Mouse (Mus musculus): ENCODE measurements around the gene Spta1. TPM values are rescaled to one million over a fixed set of nuclear protein-coding genes. Genes with fewer than 3 reads are reported as not detected.

The Spta1 gene
- 10 to 100 TPM in 1 of 2 experiments, 1 to 10 TPM in 1; 9.2 to 12.0 TPM for total RNA-seq (2021)

DNA sequence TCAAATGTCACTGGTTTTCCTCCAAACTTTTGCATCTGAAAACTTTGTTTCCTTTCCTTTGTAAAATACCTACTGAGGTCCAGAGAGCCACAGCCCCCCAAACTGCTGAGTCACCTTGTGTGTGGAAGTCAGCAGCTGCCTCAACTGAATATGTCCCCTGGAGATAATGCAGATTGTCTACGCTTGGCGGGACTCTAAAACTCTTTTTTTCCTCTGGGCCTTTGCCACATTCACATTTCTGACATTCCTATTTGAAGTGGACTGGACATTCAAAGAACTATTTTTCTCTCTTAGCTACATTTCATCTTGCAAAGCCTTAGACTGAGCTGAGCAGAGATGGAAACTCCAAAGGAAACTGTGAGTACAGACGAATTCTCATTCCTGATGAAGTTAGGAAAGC is at the start of gene Spta1:
TSS of gene Spta1 (plus strand) at position 172 of the 400 bp plus-strand sequence.
- intact Hi-C loops (cut with DNase I): no loop called here
- DNase-seq: peak; percentile 4 to 29

DNA sequence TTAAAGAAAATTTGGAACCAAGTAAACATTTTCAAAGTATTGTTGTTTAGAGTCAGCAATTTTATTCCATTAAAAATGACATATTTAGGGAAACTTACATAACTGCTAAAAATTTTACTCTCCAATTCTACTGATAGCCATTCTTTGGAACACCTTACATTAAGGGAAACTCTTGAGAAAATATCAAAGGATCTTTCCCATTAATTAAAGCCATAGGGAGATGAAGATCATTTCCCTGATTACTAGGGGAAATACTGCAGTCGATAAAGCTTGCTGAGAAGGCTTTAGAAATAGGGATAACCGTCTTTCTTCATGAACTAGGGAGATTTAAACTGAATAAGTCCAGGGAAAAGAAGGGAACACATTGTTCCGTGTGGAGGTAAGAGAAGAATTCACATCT is 41.4 kb upstream of the Spta1 start, which contains the start of gene Olfr424:
TSS of gene Olfr424 (plus strand) at position 301 of the 400 bp plus-strand sequence.
- intact Hi-C loops (cut with DNase I): no loop called here
- no peak for DNase-seq

DNA sequence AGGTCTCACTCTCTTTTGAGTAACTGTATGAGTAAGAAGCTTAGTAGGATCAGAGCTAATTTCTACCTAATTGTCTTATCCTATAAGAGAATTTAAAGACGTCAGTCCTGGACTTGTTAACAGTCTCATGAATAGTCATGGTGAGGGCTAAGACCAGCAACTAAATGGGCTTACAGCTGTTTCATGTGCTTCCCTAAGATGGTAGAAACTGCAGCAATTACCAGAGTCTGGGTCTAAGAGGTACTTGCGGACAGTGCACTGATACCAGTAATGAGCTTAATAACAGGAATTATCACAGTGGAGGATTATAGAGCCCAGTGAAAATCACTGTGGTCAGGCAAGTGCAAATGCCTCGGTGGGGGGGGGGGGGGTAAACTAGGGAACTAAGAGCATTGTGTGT is 40.6 kb upstream of the Spta1 start:
- intact Hi-C loops (cut with DNase I): no loop called here
- no peak for DNase-seq

DNA sequence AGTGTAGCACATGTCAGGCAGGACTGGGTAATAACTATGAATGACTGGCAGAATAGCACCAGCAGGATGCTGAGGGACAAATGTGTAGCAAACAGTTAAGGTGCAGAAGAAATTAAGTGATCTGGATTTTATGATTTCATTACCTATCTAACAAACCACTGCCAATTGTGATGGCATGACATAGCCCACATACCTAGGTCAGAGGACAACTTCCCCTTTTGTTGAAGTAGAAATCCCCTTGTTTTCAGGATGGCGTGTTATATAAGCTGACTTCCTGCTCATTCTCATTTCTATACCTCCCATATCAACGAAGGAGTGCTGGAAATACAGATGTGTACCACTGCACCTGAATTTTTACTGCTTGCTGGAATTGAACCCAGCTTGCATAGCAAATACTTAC is 31.2 kb upstream of the Spta1 start:
- DNase-seq: no peak
- intact Hi-C loops (cut with DNase I): no loop called here

DNA sequence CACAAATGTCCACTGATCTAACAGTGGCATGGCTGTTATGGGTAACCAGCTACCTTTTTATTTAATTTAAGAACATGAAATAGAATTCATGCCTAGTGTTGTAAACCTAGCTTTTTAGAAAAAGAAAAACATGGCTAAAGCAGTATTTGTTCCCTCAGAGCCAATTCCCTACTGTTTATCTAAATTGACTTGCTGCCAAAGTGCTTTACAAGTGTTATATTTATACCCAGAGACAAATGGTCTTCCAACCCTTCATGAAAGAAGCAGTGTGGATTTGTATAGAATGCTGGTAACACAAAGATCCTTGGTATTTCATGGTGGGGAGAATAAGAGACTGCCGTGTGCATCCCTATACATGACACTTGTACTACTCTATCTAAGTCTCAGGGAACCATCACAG is 25.9 kb upstream of the Spta1 start:
- intact Hi-C loops (cut with DNase I): no loop called here
- DNase-seq: no peak

DNA sequence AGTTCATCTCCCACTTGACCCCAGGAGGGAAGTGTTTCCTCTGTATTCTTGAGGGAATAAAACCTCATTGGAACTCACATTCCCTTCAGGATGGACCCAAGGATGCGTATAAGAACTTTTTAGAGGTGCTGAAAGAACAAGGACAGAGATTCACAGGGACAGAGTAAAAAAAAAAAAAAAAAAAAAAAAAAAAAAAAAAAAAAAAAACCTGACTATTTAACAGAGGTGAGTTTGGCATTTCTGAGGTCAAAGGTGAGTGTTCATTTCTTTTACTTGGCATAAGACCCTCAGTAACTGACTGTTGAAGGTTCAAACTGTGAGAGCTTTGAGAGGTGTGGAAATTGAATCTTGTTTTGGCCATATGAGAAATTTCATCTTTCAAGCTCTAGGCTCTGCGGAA is 23.3 kb upstream of the Spta1 start:
- DNase-seq: no peak
- intact Hi-C loops (cut with DNase I): no loop called here

DNA sequence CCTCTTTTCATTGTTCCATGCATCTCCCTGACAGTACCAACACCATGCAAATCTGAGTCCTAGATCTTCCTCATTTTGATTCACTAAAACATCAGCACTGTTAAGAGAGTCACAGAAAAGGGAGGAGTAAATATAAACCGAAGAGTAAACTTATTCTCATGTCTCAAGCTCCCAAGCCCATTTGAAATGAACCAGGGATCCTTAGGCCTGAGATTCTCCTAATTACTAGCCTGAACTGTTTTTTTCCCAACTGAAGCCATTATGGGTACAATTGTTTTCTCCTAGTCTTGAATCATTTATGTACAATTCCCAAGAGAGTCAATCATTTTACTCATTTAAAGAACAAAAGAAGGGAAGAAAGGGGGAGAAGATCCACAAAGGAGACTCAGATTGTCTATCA is 17.2 kb upstream of the Spta1 start, which contains the start of gene Olfr420:
TSS of gene Olfr420 (plus strand) at position 301 of the 400 bp plus-strand sequence.
- intact Hi-C loops (cut with DNase I): no loop called here
- DNase-seq: no peak

DNA sequence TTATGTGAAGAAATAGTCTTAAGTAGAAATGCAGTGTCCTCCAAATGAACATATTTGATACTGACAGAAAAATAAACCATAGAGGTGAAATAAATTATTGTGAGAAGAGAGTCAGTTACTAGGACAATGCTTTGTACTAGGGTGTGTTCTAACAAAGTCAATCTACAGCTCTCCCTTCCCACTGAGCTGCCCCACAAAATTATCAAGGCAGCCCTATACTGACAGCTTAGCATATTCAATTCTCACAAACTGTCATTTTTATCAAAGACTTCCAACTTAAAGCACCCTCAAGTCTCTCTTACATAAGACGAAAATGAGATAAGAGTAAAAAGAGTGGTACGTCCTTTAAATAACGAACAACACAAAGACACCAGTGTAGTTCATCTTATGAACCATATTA is 15.0 kb upstream of the Spta1 start:
- intact Hi-C loops (cut with DNase I): no loop called here
- no peak for DNase-seq

DNA sequence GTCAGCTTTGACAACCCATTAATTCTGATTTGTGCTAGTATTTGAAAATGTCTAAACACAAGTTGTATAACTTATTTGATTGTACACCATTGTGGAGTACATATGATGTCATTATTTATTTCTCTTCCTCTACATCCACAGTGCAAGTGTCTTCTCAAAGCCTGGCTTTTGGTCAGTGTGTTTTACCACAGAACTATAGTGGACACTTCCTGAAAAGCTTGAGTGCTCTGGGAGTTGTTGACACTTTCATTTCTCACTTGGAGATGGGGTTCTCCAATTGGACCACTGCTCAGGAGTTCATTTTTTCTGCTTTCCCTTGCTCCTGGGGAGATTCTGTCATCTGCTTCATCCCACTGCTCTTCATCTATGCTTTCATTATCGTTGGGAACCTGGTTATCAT is 14.1 kb upstream of the Spta1 start:
- DNase-seq: no peak
- intact Hi-C loops (cut with DNase I): no loop called here

DNA sequence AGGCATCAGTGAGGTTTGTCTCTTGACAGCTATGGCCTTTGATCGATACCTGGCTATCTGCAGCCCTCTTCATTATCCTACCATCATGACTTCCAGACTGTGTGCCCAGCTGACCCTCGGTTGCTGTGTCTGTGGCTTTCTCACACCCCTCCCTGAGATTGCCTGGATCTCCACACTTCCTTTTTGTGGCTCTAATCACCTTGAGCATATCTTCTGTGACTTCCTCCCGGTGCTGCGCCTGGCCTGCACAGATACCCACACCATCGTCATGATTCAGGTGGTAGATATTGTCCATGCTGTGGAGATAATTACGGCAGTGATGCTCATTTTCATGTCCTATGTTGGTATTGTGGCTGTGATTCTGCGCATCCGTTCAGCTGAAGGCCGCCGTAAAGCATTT is 13.5 kb upstream of the Spta1 start:
- intact Hi-C loops (cut with DNase I): no loop called here

DNA sequence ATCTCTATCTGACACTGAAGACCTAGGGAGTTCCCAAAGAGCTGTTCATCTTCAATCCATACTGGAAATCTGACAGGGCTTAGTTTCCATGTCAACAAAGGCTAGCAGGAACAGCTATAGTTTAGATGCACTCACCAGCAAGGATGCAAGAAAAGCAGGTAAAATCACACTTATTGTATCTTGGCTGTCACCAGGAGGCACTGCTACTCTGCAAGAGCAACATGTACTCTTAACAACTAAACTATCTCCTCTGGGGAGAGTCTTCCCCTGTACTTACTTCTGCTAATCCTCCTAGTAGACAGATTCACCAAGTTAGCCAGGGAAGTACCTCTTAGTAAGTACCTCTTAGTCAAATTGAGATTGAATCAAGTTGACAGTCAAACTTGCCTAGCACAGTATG is 3.6 kb upstream of the Spta1 start:
- intact Hi-C loops (cut with DNase I): no loop called here
- no peak for DNase-seq

More for the DNA sequence above, 13.5 kb upstream of the Spta1 start:
- no peak for DNase-seq

DNA sequence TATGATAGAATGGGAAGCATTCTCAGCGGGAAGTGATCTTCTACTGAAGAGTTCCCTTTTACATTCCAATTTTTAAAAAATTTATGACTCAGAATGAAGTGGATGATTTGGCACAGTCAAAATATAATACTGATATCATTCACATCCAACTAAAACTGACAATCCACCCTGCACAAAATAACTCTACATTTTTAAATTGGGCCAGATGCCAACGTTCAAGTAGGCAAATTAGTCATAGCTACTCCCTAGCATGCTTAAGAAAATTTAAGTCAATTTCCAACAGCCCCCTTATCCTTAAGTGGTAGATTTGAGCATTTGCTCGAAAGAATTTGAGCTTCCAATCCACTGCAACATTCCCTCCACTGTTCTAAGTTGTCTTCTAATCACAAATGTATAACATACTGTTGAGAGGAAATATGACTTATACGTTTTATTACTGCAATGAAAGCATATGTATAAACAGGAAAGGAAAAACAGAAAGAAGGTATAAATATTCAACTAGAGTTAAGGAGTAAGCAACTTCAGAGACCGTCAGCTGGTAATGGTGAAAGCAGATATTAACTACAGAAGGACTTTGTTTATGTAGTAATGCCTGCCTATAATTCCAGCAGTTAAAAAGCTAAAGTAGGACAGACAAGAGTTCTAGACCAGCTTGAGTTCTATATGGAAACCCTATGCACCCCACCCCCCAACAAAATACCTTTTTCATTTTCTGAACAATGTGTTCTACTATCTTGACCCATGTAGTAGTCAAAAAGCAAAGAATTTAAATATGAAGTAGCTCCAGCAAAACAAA is 1.7 kb upstream of the Spta1 start:
- intact Hi-C loops (cut with DNase I): no loop called here
- no peak for DNase-seq

DNA sequence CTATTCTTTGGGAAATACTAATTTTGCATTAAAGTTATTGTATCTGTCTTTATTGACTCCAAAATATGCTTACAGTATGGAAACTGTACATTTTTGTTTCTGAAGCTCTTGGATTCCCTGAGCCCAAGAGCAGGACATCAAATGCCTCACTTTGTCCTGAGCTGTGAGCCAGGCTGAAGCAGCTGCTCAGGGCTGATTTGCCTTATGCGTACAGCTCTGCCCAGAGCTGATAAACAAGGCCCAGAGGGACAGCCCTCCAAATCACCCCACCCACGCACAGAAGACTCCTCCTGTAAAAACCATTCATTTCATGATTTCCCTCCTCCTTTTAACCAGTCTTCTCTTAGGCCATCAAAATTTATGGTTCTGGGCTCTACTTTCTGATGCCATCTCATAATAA is 1.0 kb upstream of the Spta1 start:
- peak in 1 of 2 experiments; percentile 16 for DNase-seq

DNA sequence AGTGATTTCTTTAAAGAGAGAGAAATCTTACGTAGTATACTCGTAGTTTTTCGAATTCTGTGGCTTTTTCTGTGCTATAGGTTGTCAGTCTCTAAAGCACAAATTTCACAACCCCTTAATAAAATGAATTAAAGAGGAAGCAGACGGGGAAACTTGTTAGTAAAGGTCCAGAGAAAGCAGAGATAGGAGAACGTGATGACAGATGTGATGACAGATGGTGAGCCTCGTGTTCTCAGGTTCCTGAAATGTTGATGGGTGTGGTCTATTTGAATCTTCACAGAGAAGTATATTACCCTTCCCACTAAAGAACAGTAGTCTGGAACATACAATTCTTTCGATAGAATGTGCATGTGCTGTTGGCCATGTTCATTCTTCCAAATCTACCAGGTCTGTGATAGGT is 32.1 kb downstream of the Spta1 start:
- intact Hi-C loops (cut with DNase I): no loop called here
- no peak for DNase-seq

More for the DNA sequence above, 1.0 kb upstream of the Spta1 start:
- intact Hi-C loops (cut with DNase I): no loop called here

DNA sequence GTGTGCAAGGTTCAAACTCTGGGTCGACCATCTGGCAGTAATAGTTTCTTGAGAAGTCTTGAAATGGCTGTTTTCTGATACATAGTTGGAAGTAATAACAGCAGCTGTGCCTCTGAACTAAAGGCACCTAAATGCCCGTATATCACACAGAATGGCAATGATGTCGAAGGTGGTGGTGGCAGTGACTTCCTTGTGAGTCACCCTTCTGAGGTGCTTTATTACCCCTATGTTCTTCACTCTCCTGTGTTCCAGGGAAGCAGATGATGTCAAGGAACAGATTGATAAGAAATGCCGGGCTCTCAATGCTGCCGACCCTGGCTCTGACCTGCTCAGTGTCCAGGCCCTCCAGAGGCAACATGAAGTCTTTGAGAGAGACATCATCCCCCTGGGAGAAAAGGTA is 39.7 kb downstream of the Spta1 start:
- intact Hi-C loops (cut with DNase I): no loop called here
- DNase-seq: no peak

DNA sequence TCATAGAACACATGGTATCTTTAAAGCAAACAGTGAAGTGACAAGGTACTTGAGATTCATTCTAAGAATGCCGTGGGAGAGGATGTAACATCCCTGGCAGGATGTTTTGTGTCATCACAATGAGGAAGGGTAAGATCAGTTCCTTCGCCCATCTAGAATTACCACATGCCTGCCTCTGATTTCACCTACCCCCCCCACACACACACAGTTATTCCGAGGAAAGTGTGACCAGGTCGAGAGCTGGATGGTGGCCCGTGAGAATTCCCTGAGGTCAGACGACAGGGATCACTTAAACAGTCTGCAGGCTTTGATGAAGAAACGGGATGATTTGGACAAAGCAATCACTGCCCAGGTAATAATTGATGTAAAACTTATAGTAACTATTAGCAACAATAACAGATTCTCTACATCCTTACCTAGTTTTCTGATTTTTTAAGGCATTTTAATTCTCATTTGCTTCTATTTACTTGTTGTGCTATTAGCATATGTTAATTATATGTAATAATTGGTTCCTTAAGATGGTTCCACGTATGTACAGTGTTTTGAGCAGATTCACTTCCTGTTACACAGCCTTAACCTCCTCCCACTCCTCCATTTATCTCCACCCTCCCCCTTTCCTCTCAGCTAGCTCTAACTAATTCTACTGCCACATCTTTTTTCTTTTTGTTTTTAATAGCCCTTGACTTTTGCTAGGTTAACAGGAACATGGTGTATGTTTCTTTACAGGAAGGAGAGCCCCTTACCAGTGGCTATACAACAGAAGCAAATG is 42.9 kb downstream of the Spta1 start:
- intact Hi-C loops (cut with DNase I): no loop called here
- no peak for DNase-seq

DNA sequence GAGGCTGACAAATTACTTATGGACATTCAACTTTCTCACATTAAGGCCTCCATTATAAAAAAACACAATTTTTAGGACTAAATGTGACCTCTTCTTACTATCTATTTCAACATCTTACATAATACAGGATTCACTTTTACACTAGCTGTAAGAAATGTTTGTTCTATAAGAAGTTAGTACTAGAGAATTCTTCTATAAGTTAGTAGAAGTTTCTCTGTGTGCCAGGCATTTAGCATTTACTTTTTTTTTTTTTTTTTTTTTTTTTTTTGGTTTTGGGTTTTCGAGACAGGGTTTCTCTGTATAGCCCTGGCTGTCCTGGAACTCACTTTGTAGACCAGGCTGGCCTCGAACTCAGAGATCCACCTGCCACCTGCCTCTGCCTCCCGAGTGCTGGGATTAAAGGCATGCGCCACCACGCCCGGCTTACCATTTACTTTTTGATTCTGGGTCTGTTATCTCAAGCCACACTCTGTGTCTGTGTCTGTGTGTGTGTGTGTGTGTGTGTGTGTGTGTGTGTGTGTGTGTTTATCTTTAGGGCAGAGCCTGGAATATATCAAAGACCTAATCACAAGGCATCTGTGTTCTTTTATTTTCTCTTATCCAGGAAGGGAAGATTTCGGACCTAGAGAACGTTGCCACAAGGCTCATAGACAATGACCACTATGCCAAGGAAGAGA is 44.1 kb downstream of the Spta1 start:
- intact Hi-C loops (cut with DNase I): no loop called here
- no peak for DNase-seq

DNA sequence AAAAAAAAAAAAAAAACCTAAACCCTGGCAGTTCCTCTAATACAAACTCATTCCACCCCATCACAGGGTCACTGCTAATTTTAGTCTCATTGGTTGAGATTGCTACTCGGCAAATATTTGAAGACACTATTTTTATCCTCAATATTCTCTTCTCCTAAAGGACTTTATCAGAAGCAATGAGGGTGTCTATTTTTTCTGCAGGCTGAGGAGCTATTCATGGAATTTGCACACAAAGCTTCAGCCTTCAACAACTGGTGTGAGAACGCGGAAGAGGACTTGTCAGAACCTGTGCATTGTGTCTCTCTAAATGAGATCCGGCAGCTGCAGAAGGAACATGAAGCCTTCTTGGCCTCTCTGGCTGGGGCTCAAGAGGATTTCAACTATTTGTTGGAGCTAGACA is 67.3 kb downstream of the Spta1 start:
- no peak for DNase-seq
- intact Hi-C loops (cut with DNase I): no loop called here

DNA sequence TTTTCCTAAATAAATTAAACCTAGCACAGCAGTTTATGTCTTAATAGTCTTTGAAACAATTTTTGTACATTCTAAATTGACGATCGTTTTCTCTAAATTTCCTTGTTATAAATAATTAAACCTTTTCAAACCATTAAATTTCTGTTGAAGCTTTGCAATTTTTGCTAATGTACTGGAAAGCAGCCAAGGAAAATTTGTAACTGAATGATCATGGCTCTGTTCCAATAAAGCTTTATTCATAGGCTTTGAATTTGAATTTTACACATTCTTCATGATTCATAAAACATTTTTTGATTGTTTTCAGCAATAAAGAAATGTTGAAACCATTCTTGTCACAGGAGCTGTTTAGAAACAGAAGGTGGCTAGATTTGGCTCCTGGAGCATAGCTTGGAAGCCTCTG is 72.0 kb downstream of the Spta1 start:
- intact Hi-C loops (cut with DNase I): no loop called here
- DNase-seq: no peak

DNA sequence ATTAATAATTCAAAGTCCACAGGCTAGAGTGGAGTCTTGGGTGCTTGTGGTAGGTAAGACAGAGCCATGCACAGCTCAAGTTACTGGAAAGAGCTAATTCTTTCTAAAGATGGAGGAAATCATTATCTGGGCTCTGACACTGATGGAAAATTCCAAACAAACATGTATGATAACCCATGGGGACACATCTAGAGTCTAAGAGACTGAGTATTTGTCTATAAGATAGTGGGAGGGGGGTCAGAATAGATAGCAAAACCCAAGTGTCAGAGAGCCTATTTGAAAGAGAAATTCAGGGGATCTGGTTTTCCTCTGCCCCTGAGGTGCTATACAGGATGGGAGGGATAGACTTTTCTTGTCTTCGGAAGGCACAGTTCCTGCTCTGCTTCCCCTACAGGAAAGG is 73.5 kb downstream of the Spta1 start:
- no peak for DNase-seq
- intact Hi-C loops (cut with DNase I): no loop called here

DNA sequence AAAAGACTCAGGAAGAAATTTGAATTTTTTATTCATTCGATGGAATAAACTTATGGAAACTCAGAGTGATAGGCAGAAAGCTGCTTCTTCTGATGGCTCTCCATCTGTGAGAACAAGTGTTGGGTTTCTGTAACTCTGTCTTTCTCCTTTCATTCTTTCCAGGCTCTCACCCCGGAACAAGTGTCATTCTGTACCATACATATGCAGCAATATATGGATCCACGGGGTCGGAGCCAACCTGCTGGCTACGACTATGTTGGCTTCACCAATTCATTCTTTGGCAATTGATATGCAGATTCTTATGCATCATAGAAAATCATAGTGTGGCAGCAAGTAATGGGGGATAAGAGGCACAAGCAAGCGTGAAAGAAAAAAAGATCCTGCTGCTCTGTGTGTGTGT is 74.6 kb downstream of the Spta1 start:
- DNase-seq: no peak
- intact Hi-C loops (cut with DNase I): no loop called here

Measured in heart, postnatal 36 days (tissue).